In the genomic region with DNA sequence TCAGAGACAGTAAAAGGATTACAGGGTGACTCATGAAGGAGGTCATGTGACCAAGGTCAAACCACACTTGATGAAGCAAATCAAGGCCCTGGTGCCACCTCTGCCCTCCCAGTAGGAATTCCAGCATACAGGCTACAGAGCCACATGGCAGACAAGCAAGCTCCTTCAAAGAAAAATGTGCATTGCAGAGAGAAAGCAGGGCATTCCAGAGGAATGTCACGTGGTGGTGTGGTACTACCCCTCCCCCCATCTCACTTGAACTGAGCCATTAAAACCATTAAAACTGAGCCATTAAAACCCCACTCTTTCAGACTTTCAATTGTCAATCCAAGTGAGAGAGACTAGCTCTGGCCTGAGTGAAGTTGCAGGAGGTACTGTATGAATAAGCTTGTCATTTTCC, we compare ENCODE assay signal across 13 mouse cellular contexts.
A peak's percentile ranks its signal among the peaks of the same experiment; 100 is the strongest.
DNase-seq lines count a peak whose midpoint lies in the region; ATAC-seq and TF ChIP-seq lines count a peak whose summit lies in the region.
"Had no signal": no experiment of that assay in that cellular context is flagged by ENCODE, and none has a peak within 500 bp of the region (broad histone marks: within the 10 kb centered on the region; RNA-seq: fewer than 3 reads in every experiment).

No protein-coding gene starts in this region.

- no peaks in the 10 kb centered on the region for H3K9me3 ChIP-seq in lung, postnatal 0 days (ENCODE audit: low read length)
- H3K9me3 ChIP-seq: heart, embryonic 10.5 days had no signal

- H3K27ac ChIP-seq in lung, postnatal 0 days (ENCODE audit: low read length) = no peak overlapping the region
- H3K27ac ChIP-seq: heart, embryonic 10.5 days had no signal

- no peaks in the 10 kb centered on the region for H3K36me3 ChIP-seq in lung, postnatal 0 days (ENCODE audit: insufficient read depth, low read length)
- H3K36me3 ChIP-seq: heart, embryonic 10.5 days had no signal

- peak; percentile 6 for DNase-seq in adrenal gland, postnatal 10 days
- no peak for DNase-seq in adrenal gland, adult 18-20 months (ENCODE audit: low spot score in 2 of 2)
- no peak for DNase-seq in lung, postnatal 0 days (ENCODE audit: low spot score)
- no peak for DNase-seq in lung, postnatal 10 days
- DNase-seq in brain, embryonic 14.5 days (ENCODE audit: low read depth) = peak; percentile 53
- DNase-seq in mesoderm, embryonic 11.5 days (ENCODE audit: low read depth, low spot score) = peak; percentile 57
- DNase-seq in left cerebral cortex, postnatal 25 days (ENCODE audit: low spot score in 2 of 2) = no peak
- DNase-seq in urinary bladder, postnatal 10 days (ENCODE audit: low spot score) = no peak
- DNase-seq: B cell, adult 2 months; cerebellum, adult 18-20 months; right cerebral cortex, postnatal 14 days had no signal

- no peak overlapping the region for H3K4me3 ChIP-seq in lung, postnatal 0 days (ENCODE audit: low read depth, low read length)
- H3K4me3 ChIP-seq: heart, embryonic 10.5 days had no signal

- TF ChIP-seq EP300 in lung, postnatal 0 days (IDR thresholded peaks at IDR 0.05) = no peak

- TF ChIP-seq POLR2A in brain, embryonic 14.5 days (IDR thresholded peaks at IDR 0.05; ENCODE audit: borderline replicate concordance, extremely low read depth, insufficient read depth, insufficient read length, poor library complexity, severe bottlenecking) = no peak

- peak; percentile 52 for ATAC-seq in lung, postnatal 0 days
- ATAC-seq: inflammation-experienced regulatory T-cells, adult 6 months had no signal

- WGBS in lung, postnatal 0 days = 8% methylated on average over 1 of the region's 1 CpGs

- no peak overlapping the region for H3K9ac ChIP-seq in lung, postnatal 0 days (replicated peaks; ENCODE audit: low read depth)

- H3K4me2 ChIP-seq in lung, postnatal 0 days (replicated peaks; ENCODE audit: low read depth, low read length) = no peak overlapping the region

- TF ChIP-seq CTCF in lung, postnatal 0 days (IDR thresholded peaks at IDR 0.05) = no peak
- no peak for TF ChIP-seq CTCF in brain, embryonic 14.5 days (IDR thresholded peaks at IDR 0.05; ENCODE audit: borderline replicate concordance, extremely low read depth, insufficient read depth, insufficient read length)

- no peaks in the 10 kb centered on the region for H3K27me3 ChIP-seq in lung, postnatal 0 days (replicated peaks; ENCODE audit: insufficient read depth, low read length)

- no peaks in the 10 kb centered on the region for H3K4me1 ChIP-seq in lung, postnatal 0 days (ENCODE audit: insufficient read depth, low read depth, low read length)
- H3K4me1 ChIP-seq: heart, embryonic 10.5 days had no signal

- intact Hi-C loops in left cerebral cortex, postnatal 25 days (cut with DNase I) = no loop called here

Comparison
In these comparisons a context has a peak if more than half of its experiments do, and no peak if none do; other contexts are left out.
1. DNase-seq: peak in adrenal gland, postnatal 10 days (single experiment), brain, embryonic 14.5 days (single experiment) and mesoderm, embryonic 11.5 days (single experiment); none in adrenal gland, adult 18-20 months (0 of 2), lung, postnatal 0 days (single experiment), lung, postnatal 10 days (single experiment), left cerebral cortex, postnatal 25 days (0 of 2) and urinary bladder, postnatal 10 days (single experiment).